Mouse (Mus musculus): ENCODE results near the gene Vmn2r110.

DNA sequence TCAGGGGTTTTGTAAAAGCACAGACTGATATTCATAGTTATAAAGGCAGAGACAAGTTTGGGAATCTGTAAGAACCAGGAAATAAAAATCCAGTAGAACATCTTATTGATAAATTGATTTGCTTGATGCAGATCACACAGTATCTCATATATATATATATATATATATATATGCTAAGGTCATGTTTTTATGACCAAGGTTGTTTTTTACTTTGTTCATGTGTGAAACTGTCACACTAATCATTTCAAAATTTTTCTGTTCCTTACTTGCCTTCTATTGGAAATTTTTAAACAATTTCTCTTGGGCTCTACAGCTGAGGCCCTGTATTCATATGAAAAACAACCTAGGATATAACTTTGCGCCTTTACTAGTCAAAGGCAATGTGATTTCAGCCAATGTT is 31.6 kb downstream of the Vmn2r110 start, which contains the start of gene Vmn2r109:
- TF ChIP-seq CTCF (IDR thresholded peaks at IDR 0.05; ENCODE audit: insufficient read depth, low read length) (no peak), POLR2A (IDR thresholded peaks at IDR 0.05; ENCODE audit: borderline replicate concordance, extremely low read depth, low read depth, low read length) (no peak)
